Mouse (Mus musculus) heart, adult 2 months (tissue): ENCODE measurements around the gene Rtn1.

Experiments
- CTCF ChIP-seq: fragments of 200-600 bp; IDR thresholded peaks from 2 replicates; pipeline ENCODE4 v1.8.1; 2022; ENCODE audit warnings: antibody characterized with exemption, mild to moderate bottlenecking, moderate library complexity
- EP300 ChIP-seq: fragments of 200-500 bp; IDR thresholded peaks from 2 replicates; pipeline ENCODE4 v1.6.1; 2011; ENCODE audit warnings: low read depth, low read length, control low read depth; ENCODE audit not compliant: insufficient read depth
- POLR2A ChIP-seq: fragments of 200-500 bp; IDR thresholded peaks from 2 replicates; pipeline ENCODE4 v1.6.1; 2011; ENCODE audit warnings: mild to moderate bottlenecking, low read depth, low read length, control low read depth; ENCODE audit not compliant: insufficient read depth

DNA sequence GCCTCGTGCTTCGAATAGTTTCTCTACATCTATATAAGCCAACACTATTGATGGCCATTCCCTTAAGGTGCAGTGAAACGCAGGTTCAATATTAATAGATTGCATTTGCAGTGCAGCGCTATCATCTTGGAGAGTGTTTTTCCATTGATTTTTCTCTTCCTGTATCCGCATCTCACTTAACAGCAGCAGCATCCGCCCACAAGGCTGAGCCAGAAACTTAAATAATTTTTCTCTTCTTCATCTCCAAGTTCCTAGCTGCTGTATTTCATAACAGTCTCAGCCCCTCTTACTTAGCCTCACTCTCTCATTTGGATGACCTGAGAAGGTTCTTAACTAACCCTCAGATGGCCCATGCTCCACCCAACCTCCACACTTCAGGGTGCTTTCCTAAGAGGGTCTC, 20.7 kb downstream of the Rtn1 start:
- no peak for TF ChIP-seq CTCF
- TF ChIP-seq POLR2A = no peak
- no peak for TF ChIP-seq EP300
